Comparison of ENCODE assay signal across 21 mouse cellular contexts in genomic region chr12:63534084-63534483, GRCm38 (mm10).
DNase-seq lines count a peak whose midpoint lies in the region; ATAC-seq and TF ChIP-seq lines count a peak whose summit lies in the region.
"Had no signal": no experiment of that assay in that cellular context is flagged by ENCODE, and none has a peak within 500 bp of the region (broad histone marks: within the 10 kb centered on the region; RNA-seq: fewer than 3 reads in every experiment).

No protein-coding gene starts in this region.

- H3K27ac ChIP-seq in left cerebral cortex, adult 2 months, result no peak overlapping the region
- H3K27ac ChIP-seq: embryonic facial prominence, embryonic 12.5 days; forebrain, embryonic 15.5 days; heart, adult 2 months; heart, embryonic 15.5 days; hindbrain, embryonic 13.5 days; hindbrain, postnatal 0 days had no signal

- no peak overlapping the region for H3K4me3 ChIP-seq in left cerebral cortex, adult 2 months
- H3K4me3 ChIP-seq: embryonic facial prominence, embryonic 12.5 days; forebrain, embryonic 15.5 days; heart, adult 2 months; heart, embryonic 15.5 days; hindbrain, embryonic 13.5 days had no signal

- peak; percentile 98 for ATAC-seq in frontal cortex, adult (ENCODE audit: low TSS enrichment)
- ATAC-seq: CD4-positive, CD25-positive, alpha-beta regulatory T cell, adult 4 months; forebrain, embryonic 15.5 days; hindbrain, postnatal 0 days had no signal

- TF ChIP-seq CTCF in left cerebral cortex, adult 2 months (IDR thresholded peaks at IDR 0.05), result no peak

- no peak for DNase-seq in frontal cortex, postnatal 10 days (ENCODE audit: low spot score in 2 of 2)
- peak; percentile 13 for DNase-seq in left cerebral cortex, adult 11 months (ENCODE audit: low spot score)
- DNase-seq in left cerebral cortex, adult 2 months (ENCODE audit: extremely low spot score in 1 of 2, low spot score in 2 of 2), result no peak
- peak; percentile 6 to 7 for DNase-seq in right cerebral cortex, adult 2 months (ENCODE audit: low spot score in 2 of 2)
- DNase-seq in right cerebral cortex, postnatal 4 days, result no peak
- DNase-seq in kidney, postnatal 14 days, result no peak
- DNase-seq: adrenal gland, postnatal 10 days; B cell, adult 2 months; cerebellum, adult 11-12 months; cerebellum, adult 9-10 months; cerebellum, postnatal 25 days; gastrocnemius, postnatal 14 days; heart, adult 2 months; heart, postnatal 14 days had no signal

- intact Hi-C loops in left cerebral cortex, adult 2 months (cut with DNase I), result no loop called here

Comparison
In these comparisons a context has a peak if more than half of its experiments do, and no peak if none do; other contexts are left out.
1. DNase-seq: peak in left cerebral cortex, adult 11 months (single experiment) and right cerebral cortex, adult 2 months (2 of 2); none in frontal cortex, postnatal 10 days (0 of 2), left cerebral cortex, adult 2 months (0 of 2), right cerebral cortex, postnatal 4 days (single experiment) and kidney, postnatal 14 days (single experiment).